Mouse (Mus musculus) layer of hippocampus, adult 9-10 months (tissue): ENCODE measurements around the gene Cdc27.
"Not testable (repeated sequence)": the region's sequence is repeated elsewhere in the genome, so short reads cannot be mapped to it uniquely, and the experiment has no call there.

ENCODE experiments used
- DNase-seq: peaks from one replicate; pipeline ENCODE4 v3.0.0; 2022; ENCODE audit warnings: low spot score

The Cdc27 gene

DNA sequence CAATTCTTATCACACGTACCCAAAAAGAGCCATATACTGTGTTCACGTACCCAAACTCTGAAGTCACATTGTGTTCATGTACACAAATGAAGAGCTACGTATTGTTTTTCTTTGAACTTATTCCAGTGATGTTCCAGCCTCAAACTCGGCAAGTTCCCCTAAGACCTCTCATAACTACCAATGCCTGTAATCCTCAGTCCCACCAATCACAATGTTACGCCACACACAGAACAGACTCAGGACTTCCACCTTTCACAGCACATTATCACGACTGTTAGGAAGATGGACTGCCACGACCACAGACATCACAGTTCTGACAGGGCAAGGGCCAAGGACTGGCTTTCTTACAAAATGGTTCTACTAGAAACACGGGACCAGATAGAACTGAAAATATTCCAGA is 20.1 kb upstream of the Cdc27 start:
- not testable (repeated sequence) for DNase-seq

DNA sequence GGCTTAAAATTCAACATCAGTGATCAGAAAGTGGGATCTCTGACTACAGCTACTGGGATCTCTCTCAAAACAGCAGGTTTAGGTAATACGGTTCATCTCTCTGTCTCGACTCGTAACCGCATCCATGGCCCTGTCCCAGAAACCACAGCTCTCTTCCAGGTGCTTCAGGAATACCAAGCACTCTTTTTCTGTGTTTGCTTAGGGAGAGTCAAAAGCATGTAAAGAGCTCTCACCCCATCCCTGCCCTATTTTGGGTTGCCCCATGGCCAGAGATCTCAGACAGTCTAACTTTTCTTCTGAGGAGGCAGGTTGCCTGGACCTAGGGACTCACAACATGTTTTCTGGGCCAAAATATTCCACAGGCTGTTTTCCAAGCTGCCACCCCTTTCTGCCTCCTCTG is 17.9 kb upstream of the Cdc27 start:
- no peak for DNase-seq

DNA sequence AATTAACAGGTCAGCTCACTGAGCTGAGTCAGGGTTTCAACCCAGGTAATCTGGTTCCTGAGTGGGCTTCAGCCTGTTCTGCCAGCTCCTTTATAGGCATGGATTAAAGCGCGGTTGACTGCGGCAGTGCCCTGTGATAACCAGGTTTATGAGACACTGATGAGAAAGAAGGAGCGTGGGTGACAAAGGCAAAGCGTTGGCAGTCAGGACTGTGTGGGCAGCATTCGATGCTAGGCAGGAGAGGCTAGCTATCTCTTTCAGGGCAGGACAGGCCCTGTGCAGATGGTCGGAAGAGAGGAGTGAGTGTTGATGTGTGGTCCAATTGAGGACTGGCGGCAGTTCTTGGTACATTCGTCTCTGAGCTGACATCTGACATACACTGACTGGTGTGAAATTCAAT is 17.3 kb upstream of the Cdc27 start:
- no peak for DNase-seq

DNA sequence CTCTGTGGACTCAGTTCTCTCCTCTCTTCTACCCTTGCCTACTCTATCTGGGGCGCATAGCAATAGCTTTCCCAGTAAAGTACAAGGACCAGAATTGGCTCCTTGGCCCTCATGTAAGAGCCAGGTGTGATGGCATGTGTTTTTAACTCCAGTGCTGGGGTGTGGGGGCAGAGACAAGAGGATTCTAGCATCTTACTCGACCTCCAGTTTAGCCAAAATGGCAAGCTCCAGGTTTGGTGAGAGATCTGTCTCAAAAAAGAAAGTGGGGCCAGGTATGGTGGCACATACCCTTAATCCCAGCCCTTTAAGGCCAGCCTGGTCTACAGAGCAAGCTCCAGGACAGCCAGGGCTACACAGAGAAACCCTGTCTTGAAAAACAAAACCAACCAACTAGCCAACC is 16.4 kb upstream of the Cdc27 start:
- no peak for DNase-seq

DNA sequence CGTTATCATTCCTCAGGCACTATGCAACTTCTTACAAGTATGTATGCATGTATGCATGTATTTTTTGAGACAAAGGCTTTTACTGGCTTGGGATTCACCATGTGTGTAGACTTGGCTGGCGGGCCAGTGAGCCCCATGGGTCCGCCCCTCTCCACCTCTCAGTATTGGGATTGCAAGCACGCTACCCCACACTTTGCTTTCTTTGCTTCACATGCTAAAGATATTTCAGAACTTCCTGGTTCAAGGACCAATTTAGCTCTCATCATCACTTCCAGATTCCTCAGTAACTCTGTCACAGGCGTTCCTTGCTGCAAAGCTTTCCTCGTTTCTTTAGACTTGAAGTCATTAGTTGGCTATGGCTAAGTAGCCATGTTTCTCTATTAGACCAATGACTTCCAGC is 15.7 kb upstream of the Cdc27 start:
- DNase-seq, result no peak

DNA sequence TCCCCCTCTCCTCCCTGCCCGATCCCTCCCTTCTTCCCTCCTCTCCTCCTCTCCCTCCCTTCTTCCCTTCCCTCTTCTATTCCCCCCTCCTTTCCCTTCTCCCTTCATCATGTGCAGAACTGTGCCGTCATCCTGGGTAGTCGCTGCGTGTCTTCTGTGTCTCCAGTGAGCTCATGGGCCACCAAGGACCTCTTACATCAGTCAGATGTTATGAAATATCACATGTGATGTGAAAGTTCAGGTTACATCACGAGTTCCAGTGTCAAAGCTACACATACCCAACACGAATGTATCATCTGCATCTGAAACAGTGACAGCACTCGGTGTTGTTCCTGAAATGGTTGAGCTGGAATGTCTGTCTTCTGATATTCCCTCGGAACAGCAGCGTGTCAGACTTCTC is 14.8 kb upstream of the Cdc27 start:
- no peak for DNase-seq

DNA sequence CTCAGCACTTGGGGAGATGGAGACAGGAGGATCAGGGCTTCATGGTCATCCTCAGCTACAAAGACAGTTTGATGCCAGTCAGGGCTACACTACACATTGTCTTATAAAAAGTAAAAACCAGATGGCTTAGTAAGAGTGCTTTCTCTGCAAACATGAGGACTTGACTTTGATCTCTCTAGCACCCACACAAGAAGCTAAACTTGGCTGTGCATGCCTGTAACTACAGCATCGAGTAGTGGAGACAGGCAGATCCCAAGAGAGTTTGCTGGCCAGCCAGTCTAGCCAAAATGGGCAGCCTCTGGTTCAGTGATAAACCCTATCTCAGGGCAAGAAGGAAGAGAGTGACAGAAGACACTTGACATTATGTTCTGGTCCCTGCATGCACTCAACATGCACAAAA is 13.1 kb upstream of the Cdc27 start:
- DNase-seq, result no peak

DNA sequence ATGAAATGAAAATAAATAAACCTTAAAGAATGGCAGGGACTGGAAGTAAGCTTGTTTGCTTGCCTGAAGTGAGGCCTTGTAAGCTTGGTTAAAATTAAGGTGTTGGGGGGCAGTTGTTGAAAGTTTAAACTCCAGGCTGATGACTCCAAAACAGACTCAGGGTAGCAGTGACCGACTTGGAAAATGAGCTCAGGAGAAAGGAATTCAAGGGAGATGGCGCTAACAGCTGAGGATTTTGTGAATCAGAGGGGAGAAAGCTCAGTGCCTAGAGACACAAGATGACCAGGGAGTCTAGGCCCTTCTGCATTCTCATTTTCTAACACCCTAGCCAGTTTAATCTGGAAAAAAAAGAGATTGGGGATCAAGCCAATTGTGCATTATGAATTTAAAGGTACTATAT is 10.6 kb upstream of the Cdc27 start:
- DNase-seq, result no peak

DNA sequence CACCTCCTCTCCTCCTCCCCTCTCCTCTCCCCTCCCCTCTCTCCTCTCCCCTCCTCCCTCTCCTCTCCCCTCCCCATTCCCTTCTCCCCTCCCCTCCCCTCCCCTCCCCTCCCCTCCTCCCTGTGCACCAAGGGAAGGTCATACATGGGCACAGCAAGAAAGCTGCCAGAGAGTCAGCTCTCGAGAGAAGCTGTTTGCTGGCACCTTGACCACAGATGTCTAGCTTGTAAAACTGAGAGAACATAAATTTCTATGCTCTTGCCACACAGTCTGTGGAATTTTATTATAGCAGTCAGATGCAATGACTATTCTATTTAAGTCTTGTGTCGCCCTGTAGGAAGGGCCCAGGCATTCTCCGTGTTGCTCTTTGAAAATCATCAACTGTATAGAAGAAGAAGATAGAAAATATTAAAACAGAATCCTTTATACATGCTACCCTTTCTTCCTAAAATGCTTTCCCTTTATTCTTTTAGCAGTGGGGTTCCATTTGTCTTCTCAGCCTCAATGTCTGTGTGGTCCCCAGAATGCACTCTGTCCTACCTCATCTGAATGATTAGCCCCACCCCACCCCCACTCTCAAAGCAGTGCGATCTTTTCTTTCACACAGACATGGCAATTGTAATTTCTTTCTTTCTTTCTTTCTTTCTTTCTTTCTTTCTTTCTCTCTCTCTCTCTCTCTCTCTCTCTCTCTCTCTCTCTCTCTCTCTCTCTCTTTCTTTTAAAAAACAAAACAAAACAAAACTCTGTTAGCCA is 8.4 kb upstream of the Cdc27 start:
- no peak for DNase-seq

DNA sequence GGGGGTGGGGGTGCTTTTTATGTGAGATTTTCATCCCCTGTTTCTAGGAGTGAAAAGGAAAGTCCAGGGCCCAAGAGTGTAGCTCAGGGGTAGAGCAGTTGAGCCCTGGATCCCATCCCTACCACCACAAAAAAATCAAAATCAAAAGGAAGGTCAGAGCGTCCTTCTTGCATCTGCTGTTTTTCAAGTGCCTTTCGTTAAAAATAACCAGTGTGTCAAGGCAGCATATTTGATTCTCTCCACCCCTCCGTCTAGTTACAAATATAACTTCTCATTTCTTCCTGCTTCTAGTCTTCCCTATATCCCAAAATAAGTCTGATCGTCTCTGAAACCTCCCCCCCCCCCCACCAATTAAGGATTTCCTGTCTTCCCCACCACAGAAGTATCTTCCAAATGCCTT is 7.6 kb upstream of the Cdc27 start:
- no peak for DNase-seq

DNA sequence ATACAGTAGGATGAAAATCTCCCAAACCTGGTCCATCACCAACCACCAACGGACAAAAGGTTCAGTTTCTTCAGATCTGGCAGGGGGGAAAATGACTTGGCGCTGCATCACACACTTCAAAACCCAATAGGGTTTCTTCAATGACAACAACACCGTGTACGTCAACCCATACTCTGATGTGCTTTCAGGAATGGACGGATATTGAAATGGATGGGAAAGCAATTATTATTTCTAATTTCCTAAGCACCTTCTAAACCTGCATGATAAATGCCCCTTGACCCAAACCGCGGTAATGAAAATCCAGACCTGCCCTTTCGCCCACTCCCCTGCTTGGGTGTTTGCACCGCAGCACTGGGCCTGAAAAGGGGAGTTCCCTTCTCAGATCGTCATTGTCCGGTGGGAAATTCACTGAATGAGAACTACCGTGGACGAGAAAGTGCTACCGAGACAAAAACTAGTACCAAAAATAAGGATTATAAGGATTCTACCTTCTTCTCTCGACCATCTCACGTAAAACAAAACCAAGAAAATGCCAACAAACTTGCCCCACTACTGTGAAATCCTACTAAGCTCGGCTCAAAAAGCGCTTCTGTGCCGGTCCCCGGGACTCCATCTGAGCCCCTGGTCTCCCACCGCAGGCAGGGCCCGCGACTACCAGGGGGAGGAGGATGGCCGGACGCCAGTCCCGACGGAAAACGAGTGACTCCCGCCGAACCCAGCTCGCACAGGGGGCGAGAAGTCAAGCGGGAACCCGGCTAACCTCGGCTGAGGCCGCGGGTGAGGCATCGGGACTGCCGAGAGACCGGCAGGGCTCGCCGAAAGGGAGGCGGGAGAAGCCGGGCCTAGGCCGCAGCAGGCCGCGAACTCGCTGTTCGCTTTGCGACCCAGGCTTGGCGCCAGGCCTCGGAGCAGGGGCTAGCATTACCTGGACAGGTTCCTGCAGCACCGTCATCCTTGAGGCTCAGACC is 698 bp downstream of the Cdc27 start:
- DNase-seq, result no peak

DNA sequence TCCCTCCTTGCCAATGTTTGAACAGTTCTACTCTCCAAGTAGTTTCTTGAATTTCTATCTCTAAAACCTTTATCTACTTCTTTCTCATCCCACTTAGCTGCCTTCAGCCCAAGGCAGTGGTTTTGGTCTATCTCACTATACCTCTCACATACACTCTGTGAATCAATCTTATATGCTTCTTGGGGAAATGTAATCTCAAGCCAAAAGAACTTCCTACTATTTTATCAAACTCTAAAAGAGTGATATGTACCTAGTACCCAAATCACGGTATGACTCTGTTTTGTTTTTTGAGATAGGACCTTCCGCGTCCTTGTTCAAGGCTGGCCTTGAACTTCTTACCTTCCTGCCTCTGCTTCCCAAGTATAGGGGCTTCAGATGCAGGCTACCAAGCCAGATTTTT is 2.9 kb downstream of the Cdc27 start:
- no peak for DNase-seq

DNA sequence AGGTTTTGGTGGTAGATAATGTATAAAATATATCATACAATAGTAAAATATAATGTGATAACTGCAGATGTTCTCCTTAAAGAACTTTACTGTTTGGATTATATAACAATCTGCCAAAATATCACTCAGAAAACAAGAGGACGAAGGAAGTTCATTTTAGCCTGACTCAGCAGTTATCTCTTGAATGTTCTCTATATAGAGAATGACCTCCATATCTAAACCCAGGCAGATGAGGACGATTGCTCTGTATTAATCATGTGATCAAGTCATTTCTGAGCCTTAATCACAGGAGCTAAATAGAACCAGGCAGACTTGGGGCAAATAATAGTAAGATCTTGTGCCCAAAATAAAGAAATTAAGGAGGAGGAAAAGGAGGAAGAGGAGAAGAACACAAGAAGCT is 5.9 kb downstream of the Cdc27 start:
- DNase-seq, result no peak

DNA sequence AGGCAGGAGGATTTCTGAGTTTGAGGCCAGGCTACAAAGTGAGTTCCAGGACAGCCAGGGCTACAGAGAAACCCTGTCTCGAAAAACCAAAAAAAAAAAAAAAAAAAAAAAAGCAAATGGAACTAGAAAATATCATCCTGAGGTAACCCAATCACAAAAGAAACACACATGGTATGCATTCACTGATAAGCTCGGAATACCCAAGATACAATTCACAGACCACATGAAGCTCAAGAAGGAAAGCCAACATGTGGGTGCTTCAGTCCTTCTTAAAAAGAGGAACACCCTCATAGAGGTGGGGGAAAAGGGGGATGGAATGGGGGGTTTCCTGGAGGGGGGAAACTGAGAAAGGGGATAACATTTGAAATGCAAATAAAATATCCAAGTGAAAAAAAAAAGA is 7.1 kb downstream of the Cdc27 start:
- DNase-seq, result not testable (repeated sequence)

DNA sequence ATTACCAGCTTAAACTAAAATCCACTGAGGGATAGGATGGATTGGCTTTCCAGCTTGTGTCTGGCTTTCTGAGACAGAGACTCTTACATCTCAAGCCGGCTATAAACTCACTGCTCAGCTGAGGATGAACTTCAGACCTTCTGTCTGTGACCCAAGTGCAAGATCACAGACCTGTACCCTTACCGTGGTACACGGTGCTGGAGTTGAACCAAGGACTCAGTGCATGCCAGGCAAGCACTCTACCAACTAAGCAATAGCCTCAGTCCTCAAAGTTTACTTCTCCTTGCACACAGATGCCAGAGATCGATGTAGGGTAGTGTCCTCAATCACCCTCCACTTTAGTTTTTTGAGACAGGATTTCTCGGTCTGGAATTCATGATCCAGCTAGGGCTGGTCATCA is 10.6 kb downstream of the Cdc27 start:
- no peak for DNase-seq

DNA sequence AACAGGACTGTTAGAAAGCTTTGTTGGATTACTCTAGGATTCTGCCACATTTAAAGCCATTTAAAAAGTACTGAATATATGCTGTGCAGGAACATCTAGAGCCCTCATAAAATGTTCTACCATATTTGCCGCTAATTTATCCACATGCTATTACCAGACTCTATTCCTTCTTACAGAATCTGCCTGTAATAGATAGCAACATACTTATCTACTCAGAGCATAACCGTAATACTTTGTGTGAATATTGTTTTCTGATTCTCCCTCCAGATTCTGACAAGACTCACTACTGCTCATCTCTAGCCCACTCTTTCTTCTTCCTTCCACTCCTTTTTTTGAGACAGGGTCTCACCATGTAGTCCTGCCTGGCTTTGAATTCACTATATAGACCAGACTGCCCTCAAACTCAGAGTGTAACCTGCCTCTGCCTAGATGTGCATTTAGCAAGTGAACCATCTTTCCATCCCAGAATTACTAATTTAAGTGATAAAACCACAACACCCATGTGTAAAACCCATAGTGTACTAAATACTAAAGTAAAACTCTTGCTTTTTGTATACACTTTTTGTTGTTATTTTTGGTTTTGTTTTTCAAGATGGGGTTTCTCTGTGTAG is 12.4 kb downstream of the Cdc27 start:
- no peak for DNase-seq

DNA sequence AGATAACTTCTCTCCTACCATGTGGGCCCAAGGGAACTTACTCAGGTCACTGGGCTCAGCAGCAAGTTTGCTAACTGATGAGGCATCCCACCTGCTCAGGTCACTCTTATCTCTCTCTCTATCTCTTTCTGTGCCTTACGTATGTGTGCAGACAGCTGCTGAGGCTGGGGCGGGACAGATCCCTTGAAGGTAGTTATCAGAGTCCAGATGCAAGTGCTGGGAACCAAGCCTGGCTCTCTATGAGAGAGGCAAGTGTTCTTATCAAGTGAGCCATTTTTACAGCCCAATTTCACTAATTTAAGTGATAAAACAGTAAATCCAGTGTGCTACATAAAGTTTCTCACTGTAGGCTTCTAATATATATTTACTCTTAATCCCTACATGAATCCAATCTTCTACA is 13.6 kb downstream of the Cdc27 start:
- DNase-seq, result no peak

DNA sequence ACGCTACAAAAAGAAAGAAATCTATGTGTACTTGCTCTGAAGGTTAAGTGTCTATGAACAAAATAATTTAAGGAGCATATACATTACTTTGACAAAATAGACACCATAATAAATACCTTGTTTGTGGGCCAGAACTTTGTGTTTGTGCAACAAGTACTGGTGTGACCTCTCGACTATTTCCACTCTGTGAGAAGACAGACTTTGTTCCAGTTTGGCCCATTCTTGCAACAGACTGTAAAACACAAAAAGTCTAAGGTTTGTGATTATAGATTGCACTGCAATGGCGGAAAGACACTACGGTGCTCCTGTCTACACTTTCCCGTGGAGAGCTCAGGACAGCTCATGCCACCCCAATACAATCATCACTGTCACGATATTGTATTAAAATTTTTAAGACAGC is 24.5 kb downstream of the Cdc27 start:
- no peak for DNase-seq

DNA sequence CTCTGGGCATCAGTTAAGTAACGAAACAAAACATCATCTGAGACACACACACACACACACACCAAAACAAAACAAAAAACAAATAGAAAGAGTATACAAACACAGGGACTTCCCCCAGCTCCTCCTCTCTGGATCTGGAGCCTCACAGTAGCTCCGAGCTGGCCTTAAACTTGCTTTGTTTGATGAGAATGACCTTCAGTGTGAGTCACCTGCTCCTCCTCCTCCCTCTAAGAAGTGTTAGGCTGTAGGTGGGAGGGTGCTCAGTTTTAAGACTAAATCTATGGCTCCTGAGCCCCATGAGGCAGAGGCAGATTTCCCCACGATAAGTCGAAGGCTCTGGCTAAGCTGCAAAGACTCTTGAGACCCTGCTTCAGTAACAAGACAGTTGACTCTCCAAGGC is 38.0 kb downstream of the Cdc27 start:
- no peak for DNase-seq

DNA sequence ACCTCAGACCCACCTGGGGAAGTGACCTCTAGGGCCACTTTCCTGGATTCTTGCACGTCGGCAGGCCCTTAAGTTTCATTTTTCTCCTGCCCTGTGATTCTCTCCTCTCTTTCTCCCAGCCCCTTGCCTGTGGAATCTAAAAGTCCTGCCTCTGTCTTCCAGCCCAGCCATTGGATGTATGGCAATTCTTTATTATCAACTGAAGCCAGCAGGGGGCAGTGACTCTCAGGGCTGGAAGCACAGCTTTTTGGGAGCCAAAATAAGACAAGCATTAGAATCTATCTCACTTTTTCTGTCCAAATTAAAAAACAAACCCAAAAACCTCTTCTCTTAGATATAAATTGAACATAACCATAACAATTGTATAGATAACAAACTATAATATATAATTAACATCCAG is 39.8 kb downstream of the Cdc27 start:
- no peak for DNase-seq

DNA sequence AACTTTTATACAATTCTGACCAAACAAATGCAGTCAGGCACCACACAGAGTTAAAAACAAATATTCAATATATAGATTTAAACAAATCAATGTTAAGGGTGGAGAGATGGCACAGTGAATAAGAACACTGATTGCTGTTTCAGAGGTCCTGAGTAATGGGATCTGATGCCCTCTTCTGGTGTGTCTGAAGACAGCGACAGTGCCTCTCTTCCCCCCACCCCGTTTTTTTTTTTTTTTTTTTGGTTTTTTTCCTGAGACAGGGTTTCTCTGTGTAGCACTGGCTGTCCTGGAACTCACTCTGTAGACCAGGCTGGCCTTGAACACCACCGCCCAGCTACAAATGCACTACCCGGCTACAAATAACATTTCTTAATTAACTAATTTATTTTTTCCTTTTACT is 42.0 kb downstream of the Cdc27 start:
- no peak for DNase-seq

DNA sequence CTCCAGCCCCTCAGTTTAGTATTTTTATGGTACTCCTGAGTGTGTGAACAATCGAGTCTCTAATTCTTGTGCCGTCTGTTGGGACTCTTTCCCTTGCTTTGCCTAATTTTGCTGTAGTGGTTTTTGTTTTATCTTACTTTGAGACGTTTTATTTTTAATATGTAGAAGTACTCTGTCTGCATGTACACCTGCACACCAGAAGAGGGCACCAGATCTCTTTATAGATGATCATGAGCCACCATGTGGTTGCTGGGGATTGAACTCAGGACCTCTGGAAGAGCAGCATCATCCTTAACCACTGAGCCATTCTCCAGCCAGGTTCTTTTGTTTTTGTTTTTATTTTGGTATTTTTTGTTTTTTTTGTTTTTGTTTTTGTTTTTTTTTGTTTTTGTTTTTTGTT is 62.1 kb downstream of the Cdc27 start:
- no peak for DNase-seq

DNA sequence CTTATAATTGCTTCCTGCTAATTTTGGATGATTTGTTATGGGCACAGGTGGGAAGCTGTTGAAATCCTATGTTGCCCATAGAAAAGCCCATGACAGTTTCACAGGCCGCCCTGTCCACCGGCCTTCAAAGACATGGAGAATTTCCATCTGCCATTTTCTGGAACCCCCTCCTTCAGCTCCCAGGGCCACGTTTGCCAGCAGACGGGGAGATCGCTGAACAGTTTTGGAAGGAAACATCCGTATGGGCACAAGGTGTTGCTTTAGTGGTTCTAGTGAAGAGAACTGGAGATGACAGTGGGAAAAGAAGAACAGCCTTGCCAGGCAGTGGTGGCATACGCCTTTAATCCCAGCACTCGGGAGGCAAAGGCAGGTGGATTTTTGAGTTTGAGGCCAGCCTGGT is 68.4 kb downstream of the Cdc27 start:
- no peak for DNase-seq
